Mouse (Mus musculus): ENCODE measurements around the gene Arpc1b. TPM values are rescaled to one million over a fixed set of nuclear protein-coding genes. Genes with fewer than 3 reads are reported as not detected.
A peak's percentile ranks its signal among the peaks of the same experiment; 100 is the strongest.
"Not testable (repeated sequence)": the region's sequence is repeated elsewhere in the genome, so short reads cannot be mapped to it uniquely, and the experiment has no call there.

The Arpc1b gene
- 10 to 100 TPM; 20.1 to 29.9 TPM for total RNA-seq (2021)
- long read RNA-seq, experiment 1, transcript Arpc1b-201 (10 exons, 3,105 nt), result major isoform, 15 of 22 reads
- long read RNA-seq, experiment 1, partial matches to known transcripts, result 0 of 22 reads
- long read RNA-seq, experiment 1, other reads (novel, unspliced or antisense), result 7 of 22 reads
- long read RNA-seq, experiment 2, transcript Arpc1b-201 (10 exons, 3,105 nt), result major isoform, 15 of 19 reads
- long read RNA-seq, experiment 2, partial matches to known transcripts, result 2 of 19 reads
- long read RNA-seq, experiment 2, other reads (novel, unspliced or antisense), result 2 of 19 reads

DNA sequence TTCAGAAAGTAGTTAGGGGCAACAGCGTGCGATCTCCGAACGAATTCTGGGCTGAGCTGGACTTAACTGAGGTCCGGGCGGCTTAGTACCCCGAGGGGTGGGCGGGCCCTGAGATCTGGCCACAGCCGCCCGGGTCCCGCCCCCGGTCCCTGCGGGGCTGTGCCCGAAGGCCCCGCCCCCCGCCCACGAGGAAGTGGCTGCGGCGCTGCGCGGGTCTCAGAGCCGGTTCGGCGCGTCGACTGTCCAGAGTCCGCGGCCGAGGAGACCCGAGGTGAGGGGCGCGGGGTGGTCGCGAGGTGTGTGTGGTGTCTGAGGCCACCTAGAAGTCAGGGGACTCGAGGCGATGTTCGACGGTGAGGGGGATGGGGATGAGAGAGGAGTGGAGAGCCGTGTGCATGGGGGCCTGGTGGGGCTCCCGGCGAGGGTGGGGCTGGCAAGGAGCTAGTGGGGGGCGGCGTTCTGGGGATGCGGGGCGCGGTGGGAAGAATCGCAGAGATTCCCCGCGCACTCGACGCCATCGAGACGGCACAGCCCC lies at the start of gene Arpc1b:
TSS of gene Arpc1b (plus strand) at position 145 of the 535 bp plus-strand sequence.
- TF ChIP-seq CTCF (IDR thresholded peaks at IDR 0.05), result no peak
- H3K27ac ChIP-seq, result peak within 1 kb of the TSS; percentile 94
- H3K4me3 ChIP-seq, result peak within 1 kb of the TSS; percentile 90
- peak; percentile 85 for DNase-seq
- intact Hi-C loops (cut with DNase I), result no loop called here

DNA sequence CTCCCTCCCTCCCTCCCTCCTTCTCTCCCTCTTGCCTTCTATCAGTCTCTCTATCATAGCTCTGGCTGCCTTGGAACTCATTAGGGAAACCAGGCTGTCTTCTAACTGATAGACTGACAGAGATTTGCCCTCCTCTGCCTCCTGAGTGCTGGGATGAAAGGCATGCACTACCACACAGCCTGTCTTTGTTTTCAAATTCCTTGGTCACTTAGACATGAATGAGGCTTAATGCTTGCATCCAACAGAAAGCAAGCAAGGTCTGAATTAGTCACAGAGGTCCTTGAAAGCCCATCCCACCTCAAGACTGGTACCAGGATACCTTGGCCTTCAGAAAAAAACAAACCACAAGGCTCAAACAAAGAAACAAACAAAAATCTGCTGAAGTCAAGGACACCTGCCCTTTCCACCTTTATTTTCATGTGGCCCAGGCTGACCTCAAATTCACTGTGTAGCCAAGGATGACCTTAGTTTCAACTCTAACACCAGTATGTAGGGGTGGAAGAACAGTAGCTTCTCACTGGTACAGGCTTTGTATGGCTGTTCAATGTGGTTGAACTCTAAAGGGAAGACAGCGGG lies 49.2 kb upstream of the Arpc1b start:
- DNase-seq, result no peak
- H3K27ac ChIP-seq, result no peak overlapping the region
- TF ChIP-seq CTCF (IDR thresholded peaks at IDR 0.05), result no peak
- no peak overlapping the region for H3K4me3 ChIP-seq
- intact Hi-C loops (cut with DNase I), result no loop called here

DNA sequence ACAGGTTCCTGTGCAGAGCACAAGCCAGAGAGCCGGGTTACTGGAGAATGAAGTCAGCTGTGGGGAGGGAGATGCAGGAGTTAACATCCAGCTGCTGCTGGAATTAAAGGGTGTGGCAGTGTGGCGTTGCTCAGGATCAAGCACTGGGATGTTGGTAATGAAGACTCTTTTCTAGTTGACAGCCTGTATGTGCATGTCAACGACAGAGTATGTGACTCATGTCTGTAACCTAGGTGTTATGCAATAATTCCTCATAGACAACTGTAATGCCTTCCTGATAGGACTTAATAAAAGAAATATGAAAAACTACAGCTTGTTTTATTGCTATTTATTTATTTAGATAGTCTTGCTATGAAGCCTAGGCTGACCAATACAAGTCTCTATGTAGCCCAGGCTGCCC lies 45.2 kb upstream of the Arpc1b start:
- Histone ChIP-seq H3K27ac (no peak overlapping the region), H3K4me3 (no peak overlapping the region)
- DNase-seq, result no peak
- TF ChIP-seq CTCF (IDR thresholded peaks at IDR 0.05), result no peak
- intact Hi-C loops (cut with DNase I), result no loop called here

DNA sequence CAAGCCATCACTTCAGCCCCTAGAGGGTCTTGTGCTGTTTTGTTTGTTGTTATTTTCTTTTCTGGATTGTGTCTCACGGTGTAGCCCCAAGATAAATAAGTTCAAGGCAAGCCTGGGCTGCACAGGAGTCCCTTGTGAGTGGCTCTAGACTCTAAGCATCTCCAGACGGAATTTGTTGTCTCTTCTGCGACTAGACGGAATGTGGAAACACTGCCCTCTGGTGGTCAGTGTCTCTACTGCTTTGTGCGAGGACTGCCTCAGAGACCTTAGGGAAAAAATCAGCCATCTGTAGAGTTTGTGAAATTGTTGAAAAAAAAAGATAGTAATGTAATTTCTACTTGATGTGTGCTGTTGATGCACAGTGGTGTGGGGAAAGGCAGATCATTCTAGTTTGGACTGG lies 44.3 kb upstream of the Arpc1b start:
- intact Hi-C loops (cut with DNase I), result no loop called here
- peak; percentile 93 for TF ChIP-seq CTCF (IDR thresholded peaks at IDR 0.05)
- DNase-seq, result peak; percentile 71
- Histone ChIP-seq H3K4me3 (no peak overlapping the region), H3K27ac (no peak overlapping the region)

GRCm38 (mm10) chr5:145071342-145071741 lies 42.7 kb upstream of the Arpc1b start:
- intact Hi-C loops (cut with DNase I), result no loop called here

DNA sequence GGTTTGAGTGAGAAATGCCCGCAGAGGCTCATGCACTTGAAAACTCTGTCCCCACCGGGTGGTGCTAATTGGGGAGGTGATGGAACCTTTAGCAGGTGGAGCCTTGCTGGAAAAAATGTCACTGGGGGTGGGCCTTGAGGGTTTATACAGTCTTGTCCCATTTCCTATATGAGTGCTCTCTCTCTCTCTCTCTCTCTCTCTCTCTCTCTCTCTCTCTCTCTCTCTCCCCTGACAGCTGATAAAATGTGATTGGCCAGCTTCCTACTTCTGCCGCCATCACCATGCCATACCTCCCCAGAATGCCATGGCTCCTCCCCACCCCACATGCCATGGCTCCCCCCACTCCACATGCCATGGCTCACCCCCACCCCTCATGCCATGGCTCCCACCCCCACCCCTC lies 38.9 kb upstream of the Arpc1b start:
- Histone ChIP-seq H3K27ac (no peak overlapping the region), H3K4me3 (no peak overlapping the region)
- no peak for DNase-seq
- TF ChIP-seq CTCF (IDR thresholded peaks at IDR 0.05), result no peak
- intact Hi-C loops (cut with DNase I), result no loop called here

More at GRCm38 (mm10) chr5:145071342-145071741, 42.7 kb upstream of the Arpc1b start:
- TF ChIP-seq CTCF (IDR thresholded peaks at IDR 0.05), result no peak
- Histone ChIP-seq H3K4me3 (no peak overlapping the region), H3K27ac (no peak overlapping the region)
- DNase-seq, result no peak

DNA sequence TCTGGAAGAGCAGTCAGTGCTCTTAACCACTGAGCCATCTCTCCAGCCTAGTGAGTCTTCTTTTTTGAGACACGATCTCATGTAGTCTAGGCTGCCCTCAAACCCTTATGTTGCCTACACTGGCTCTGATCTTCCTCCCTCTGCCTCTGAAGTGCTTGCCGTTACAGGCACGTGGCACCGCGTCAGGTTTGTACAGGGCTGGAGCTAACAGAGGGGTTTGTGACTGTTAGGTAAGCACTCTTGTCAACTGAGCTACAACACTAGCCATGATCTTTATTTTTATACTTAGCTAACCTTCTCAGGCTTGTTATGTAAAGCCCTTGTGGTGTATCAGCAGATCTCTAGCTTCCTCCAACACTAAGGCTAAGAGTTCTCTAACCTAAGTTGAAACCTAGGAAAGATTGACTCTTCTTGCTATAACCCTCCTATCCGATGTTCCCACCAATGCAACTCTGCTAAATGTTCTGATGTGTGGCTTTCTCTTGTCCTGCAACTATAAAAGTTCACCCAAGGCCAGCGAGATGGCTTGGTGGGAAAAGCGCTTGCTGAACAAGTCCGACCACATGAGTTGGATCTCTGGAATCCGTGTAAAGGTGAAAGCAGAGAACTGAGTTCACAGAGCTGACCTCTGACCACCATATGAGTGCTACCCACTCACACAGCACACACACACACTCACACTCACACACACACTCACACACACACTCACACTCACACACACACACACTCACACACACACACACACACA lies 32.0 kb upstream of the Arpc1b start:
- no peak overlapping the region for H3K4me3 ChIP-seq
- H3K27ac ChIP-seq, result no peak overlapping the region
- no peak for DNase-seq
- intact Hi-C loops (cut with DNase I), result loop anchor here (10.0 kb wide), 1 partner anchor 153 kb away; the partner anchor contains the start of gene Zfp655
- no peak for TF ChIP-seq CTCF (IDR thresholded peaks at IDR 0.05)

DNA sequence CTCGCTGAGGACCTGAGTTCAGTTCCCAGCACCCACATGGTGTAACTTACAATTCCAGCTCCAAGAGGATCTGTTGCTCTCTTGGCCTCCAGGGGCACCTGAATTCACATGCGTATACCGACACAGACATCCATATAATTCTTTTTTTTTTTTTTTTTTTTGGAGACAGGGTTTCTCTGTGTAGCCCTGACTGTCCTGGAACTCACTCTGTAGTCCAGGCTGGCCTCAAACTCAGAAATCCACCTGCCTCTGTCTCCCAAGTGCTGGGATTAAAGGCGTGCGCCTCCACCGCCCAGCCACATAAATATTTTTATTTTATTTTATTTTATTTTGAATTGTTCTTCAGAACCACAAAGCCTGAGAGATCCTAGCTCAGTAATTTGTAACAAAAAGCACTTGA lies 30.8 kb upstream of the Arpc1b start:
- intact Hi-C loops (cut with DNase I), result loop anchor here (10.0 kb wide), 1 partner anchor 152 kb away; the partner anchor contains the start of gene Zfp655
- peak overlapping the region; percentile 96 for H3K4me3 ChIP-seq
- H3K27ac ChIP-seq, result peak overlapping the region; percentile 92

GRCm38 (mm10) chr5:145083632-145084451 lies 30.2 kb upstream of the Arpc1b start, which contains the start of the genes Arpc1a and Kpna7:
Gene Arpc1a, plus strand, starts transcription at chr5:145083830.
Gene Kpna7, minus strand, starts transcription at chr5:145084030.
- TF ChIP-seq CTCF (IDR thresholded peaks at IDR 0.05), result no peak
- intact Hi-C loops (cut with DNase I), result loop anchor here (10.0 kb wide), 1 partner anchor 151 kb away; the partner anchor contains the start of gene Zfp655
- DNase-seq, result peak; percentile 97
- Histone ChIP-seq H3K4me3 (peak within 1 kb of the TSS; percentile 96), H3K27ac (peak within 1 kb of the TSS; percentile 92)

More for the DNA sequence above, 30.8 kb upstream of the Arpc1b start:
- DNase-seq, result not testable (repeated sequence)

GRCm38 (mm10) chr5:145084822-145085221 lies 29.2 kb upstream of the Arpc1b start:
- H3K4me3 ChIP-seq, result peak overlapping the region; percentile 96
- intact Hi-C loops (cut with DNase I), result loop anchor here (10.0 kb wide), 1 partner anchor 150 kb away; the partner anchor contains the start of gene Zfp655
- H3K27ac ChIP-seq, result no peak overlapping the region; the same call in 1 of the 2 replicates
- no peak for TF ChIP-seq CTCF (IDR thresholded peaks at IDR 0.05)
- DNase-seq, result no peak

- Histone ChIP-seq H3K27ac (no peak overlapping the region), H3K4me3 (no peak overlapping the region)
- intact Hi-C loops (cut with DNase I), result loop anchor here (10.0 kb wide), 1 partner anchor 147 kb away; the partner anchor contains the start of gene Zfp655
- 0 out of 2 replicates have a peak, but pooled peaks have one; percentile 6 for TF ChIP-seq CTCF (IDR thresholded peaks at IDR 0.05)
- DNase-seq, result no peak
Observed at GRCm38 (mm10) chr5:145088186-145088585, 25.8 kb upstream of the Arpc1b start.
